Mouse (Mus musculus) lung, embryonic 14.5 days (tissue): Measurements from ENCODE around the gene Olfr1183. TPM values are rescaled to one million over a fixed set of nuclear protein-coding genes. Genes with fewer than 3 reads are reported as not detected.
"Not testable (repeated sequence)": the region's sequence is repeated elsewhere in the genome, so short reads cannot be mapped to it uniquely, and the experiment has no call there.

Experiments used
- ATAC-seq: fragments of 200-750 bp; cut with Nextera tagmentation; 2 replicates; pipeline ENCODE4 v1.8.0; 2017; ENCODE audit warnings: mild to moderate bottlenecking, moderate TSS enrichment, moderate library complexity; ENCODE audit not compliant: insufficient read depth
- DNase-seq: peaks from one replicate; pipeline ENCODE4 v3.0.0-alpha.2; 2015
- H3K27ac ChIP-seq: fragments of 300-500 bp; sonication (generic); 2 replicates; pipeline ENCODE4 v1.5.1; 2014; ENCODE audit warnings: low read depth, mild to moderate bottlenecking, moderate library complexity
- H3K27me3 ChIP-seq: fragments of 300-500 bp; sonication (generic); 2 replicates; pipeline ENCODE4 v1.6.1; 2014; ENCODE audit warnings: low read length, control low read depth; ENCODE audit not compliant: insufficient read depth
- H3K36me3 ChIP-seq: fragments of 300-500 bp; sonication (generic); 2 replicates; pipeline ENCODE4 v1.6.1; 2014; ENCODE audit warnings: control low read depth; ENCODE audit not compliant: insufficient read depth
- H3K4me1 ChIP-seq: fragments of 300-500 bp; sonication (generic); 2 replicates; pipeline ENCODE4 v1.6.1; 2014; ENCODE audit warnings: antibody characterized with exemption, control low read depth; ENCODE audit not compliant: insufficient read depth
- H3K4me2 ChIP-seq: fragments of 300-500 bp; sonication (generic); 2 replicates; pipeline ENCODE4 v1.6.1; 2014; ENCODE audit warnings: mild to moderate bottlenecking
- H3K4me3 ChIP-seq: fragments of 300-500 bp; sonication (generic); 2 replicates; pipeline ENCODE4 v1.5.1; 2014; ENCODE audit warnings: low read depth, low read length
- H3K9ac ChIP-seq: fragments of 300-500 bp; sonication (generic); 2 replicates; pipeline ENCODE4 v1.6.1; 2014
- H3K9me3 ChIP-seq: fragments of 300-500 bp; sonication (generic); 2 replicates; pipeline ENCODE4 v1.6.1; 2016; ENCODE audit warnings: low read depth, low read length, control low read depth
- CTCF ChIP-seq: IDR thresholded peaks from 2 replicates; pipeline ENCODE4 v1.5.1; 2016; ENCODE audit warnings: antibody characterized with exemption, low read depth
- WGBS: fragments of 180-500 bp; shearing (Covaris S2); extraction: QIAGEN DNeasy Blood & Tissue Kit; methylation state at CpG from one replicate; pipeline ENCODE4 v1.1.7; 2014; 5-methylcytosine and 5-hydroxymethylcytosine counted together
- polyA plus RNA-seq: library from polyadenylated mRNA; unstranded; fragments of >200 nt; fragmentation: Nextera tagmentation; extraction: Ambion mirVana; gene quantifications from 2 replicates; pipeline ENCODE4 v1.2.1, GENCODE M21; 2014

Olfr1183 gene
- not detected in 2 replicates for polyA plus RNA-seq

DNA sequence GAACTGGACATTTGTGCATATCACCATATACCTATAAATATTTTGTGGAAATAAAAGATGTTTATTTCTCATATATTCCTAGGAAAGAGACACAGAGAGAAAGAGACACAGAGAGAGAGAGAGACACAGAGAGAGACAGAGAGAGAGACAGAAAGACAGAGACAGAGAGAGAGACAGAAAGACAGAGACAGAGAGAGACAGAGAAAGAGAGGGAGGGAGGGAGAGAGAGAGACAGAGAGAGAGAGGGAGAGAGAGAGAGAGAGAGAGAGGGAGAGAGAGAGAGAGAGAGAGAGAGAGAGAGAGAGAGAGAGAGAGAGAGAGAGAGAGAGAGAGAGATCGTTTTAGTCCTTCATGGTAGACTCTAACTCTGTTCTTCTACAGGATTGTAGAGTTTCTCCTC is at the start of gene Olfr1183:
Olfr1183 (plus strand) TSS at position 301 of the 400 bp plus-strand sequence.
- WGBS = 65% methylated on average over 1 of the region's 1 CpGs
- not testable (repeated sequence) for H3K27me3 ChIP-seq, H3K4me1 ChIP-seq, H3K36me3 ChIP-seq, ATAC-seq, H3K9me3 ChIP-seq, H3K4me3 ChIP-seq, DNase-seq, H3K9ac ChIP-seq, H3K27ac ChIP-seq, H3K4me2 ChIP-seq

DNA sequence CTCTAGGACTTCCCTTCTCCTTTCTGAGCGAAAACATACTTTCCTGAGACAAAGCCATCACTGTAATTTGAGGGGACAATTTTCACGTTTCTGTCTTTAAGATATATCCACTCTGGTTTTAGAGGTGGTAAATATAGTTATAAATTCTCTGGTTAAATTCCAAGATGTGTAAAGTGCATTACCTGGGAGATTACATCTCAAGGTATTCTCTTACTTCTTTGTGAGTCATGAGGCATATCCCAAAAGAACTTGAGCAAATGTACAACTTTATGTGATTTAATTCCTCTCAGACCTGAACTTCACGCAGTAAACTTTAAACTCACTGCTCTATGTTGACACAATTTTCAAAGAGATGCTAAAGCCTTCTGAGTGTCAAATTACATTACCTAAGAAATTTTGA is 48.3 kb upstream of the Olfr1183 start, which contains the start of gene Olfr1179:
Olfr1179 (minus strand) TSS at position 101 of the 400 bp plus-strand sequence.
- no peak for TF ChIP-seq CTCF
- no peak for ATAC-seq
- 80% methylated on average over 3 of the region's 3 CpGs for WGBS
- no peaks in the 10 kb centered on the region for H3K4me1 ChIP-seq
- no peak within 1 kb of the TSS for H3K9ac ChIP-seq
- no peak within 1 kb of the TSS for H3K4me3 ChIP-seq
- H3K27me3 ChIP-seq = no peaks in the 10 kb centered on the region
- no peaks in the 10 kb centered on the region for H3K36me3 ChIP-seq
- H3K27ac ChIP-seq = no peak within 1 kb of the TSS
- DNase-seq = no peak
- no peaks in the 10 kb centered on the region for H3K9me3 ChIP-seq
- H3K4me2 ChIP-seq = no peak within 1 kb of the TSS

GRCm38 (mm10) chr2:88419051-88419450 is 35.6 kb upstream of the Olfr1183 start, which contains the start of gene Olfr1180:
TSS of gene Olfr1180 (minus strand) at chr2:88419151.
- no peak within 1 kb of the TSS for H3K4me2 ChIP-seq
- no peaks in the 10 kb centered on the region for H3K9me3 ChIP-seq
- H3K9ac ChIP-seq = no peak within 1 kb of the TSS
- 63% methylated on average over 2 of the region's 2 CpGs for WGBS
- no peak for TF ChIP-seq CTCF
- no peaks in the 10 kb centered on the region for H3K36me3 ChIP-seq
- no peak within 1 kb of the TSS for H3K27ac ChIP-seq
- DNase-seq = no peak
- no peaks in the 10 kb centered on the region for H3K27me3 ChIP-seq
- ATAC-seq = no peak
- no peak within 1 kb of the TSS for H3K4me3 ChIP-seq
- H3K4me1 ChIP-seq = no peaks in the 10 kb centered on the region

GRCm38 (mm10) chr2:88426071-88426470 is 28.6 kb upstream of the Olfr1183 start, which contains the start of gene Olfr1181:
TSS of gene Olfr1181 (minus strand) at chr2:88426171.
- DNase-seq = no peak
- Histone ChIP-seq H3K4me2 (no peak within 1 kb of the TSS), H3K4me1 (no peaks in the 10 kb centered on the region), H3K4me3 (no peak within 1 kb of the TSS), H3K36me3 (no peaks in the 10 kb centered on the region), H3K27me3 (no peaks in the 10 kb centered on the region), H3K27ac (no peak within 1 kb of the TSS), H3K9ac (no peak within 1 kb of the TSS), H3K9me3 (no peaks in the 10 kb centered on the region)
- no peak for ATAC-seq
- WGBS = 76% methylated on average over 1 of the region's 1 CpGs
- TF ChIP-seq CTCF = no peak

DNA sequence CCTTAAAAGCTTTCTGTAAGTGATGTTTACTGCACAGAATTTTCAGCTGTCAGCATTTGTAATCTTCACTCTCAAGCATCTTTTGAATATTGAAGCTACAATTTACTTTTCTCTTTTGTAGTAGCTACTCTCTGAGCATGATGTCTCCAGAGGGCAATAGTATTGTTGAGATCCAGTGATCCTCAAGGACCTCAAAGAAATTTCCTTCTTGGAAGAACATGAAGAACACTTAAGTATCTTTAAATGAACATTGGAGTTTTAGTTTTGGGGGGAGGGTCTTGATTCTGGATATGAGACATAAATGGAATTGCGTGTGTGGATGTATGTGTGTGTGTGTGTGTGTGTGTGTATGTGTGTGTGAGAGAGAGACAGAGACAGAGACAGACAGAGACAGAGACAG is 5.6 kb upstream of the Olfr1183 start, which contains the start of gene Gm13757:
Gm13757 (minus strand) TSS at position 101 of the 400 bp plus-strand sequence.
- Histone ChIP-seq H3K27ac (no peak within 1 kb of the TSS), H3K9ac (no peak within 1 kb of the TSS), H3K4me1 (no peaks in the 10 kb centered on the region), H3K9me3 (no peaks in the 10 kb centered on the region), H3K36me3 (no peaks in the 10 kb centered on the region), H3K4me2 (no peak within 1 kb of the TSS), H3K27me3 (no peaks in the 10 kb centered on the region), H3K4me3 (no peak within 1 kb of the TSS)
- 89% methylated on average over 1 of the region's 1 CpGs for WGBS
- no peak for DNase-seq
- no peak for TF ChIP-seq CTCF
- ATAC-seq = no peak

DNA sequence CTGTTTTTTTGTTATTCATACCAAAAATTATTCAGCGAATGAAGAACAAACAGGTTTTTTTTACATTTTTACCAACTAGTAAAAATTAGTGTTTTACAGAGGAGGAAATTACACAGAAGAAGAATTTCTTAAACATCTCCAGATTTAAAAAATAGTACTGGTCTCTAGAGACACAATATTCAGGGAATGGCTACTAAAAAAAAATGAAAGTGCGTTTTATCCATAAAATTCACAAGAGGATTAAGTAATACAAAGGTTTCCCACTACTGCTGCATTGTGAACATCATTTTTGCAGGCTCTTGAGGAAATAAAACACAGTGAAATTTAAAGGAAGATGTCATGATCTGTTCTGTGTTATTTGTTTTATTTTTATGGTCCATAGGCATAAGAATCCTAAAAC is 28.6 kb downstream of the Olfr1183 start, which contains the start of gene Olfr1184:
Olfr1184 (plus strand) TSS at position 301 of the 400 bp plus-strand sequence.
- H3K4me2 ChIP-seq = no peak within 1 kb of the TSS
- DNase-seq (no peak), ATAC-seq (no peak)
- H3K27me3 ChIP-seq = no peaks in the 10 kb centered on the region
- 79% methylated on average over 2 of the region's 2 CpGs for WGBS
- no peaks in the 10 kb centered on the region for H3K4me1 ChIP-seq
- TF ChIP-seq CTCF = no peak
- no peak within 1 kb of the TSS for H3K9ac ChIP-seq
- no peak within 1 kb of the TSS for H3K27ac ChIP-seq
- no peaks in the 10 kb centered on the region for H3K36me3 ChIP-seq
- H3K4me3 ChIP-seq = no peak within 1 kb of the TSS
- H3K9me3 ChIP-seq = no peaks in the 10 kb centered on the region

DNA sequence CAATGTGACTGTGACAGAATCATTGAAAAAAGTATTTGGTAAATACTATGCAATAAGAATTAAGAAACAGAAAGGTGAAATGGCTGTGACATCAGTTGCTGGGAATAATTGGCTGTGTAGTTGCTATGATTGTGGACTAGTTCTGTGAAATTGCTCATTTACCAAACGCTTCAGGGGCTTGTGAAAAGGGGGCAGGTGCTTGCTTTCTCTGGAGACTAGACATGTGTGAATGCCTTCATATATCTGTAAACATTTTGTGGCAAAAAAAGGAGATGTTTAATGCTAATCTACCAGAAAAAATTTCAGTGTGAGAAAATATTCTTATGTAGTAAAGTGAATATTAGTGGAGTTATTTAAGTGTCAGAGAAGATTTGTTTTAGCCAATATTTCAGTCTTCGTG is 38.4 kb downstream of the Olfr1183 start, which contains the start of gene Olfr1185-ps1:
Olfr1185-ps1 (plus strand) TSS at position 301 of the 400 bp plus-strand sequence.
- H3K9me3 ChIP-seq = no peaks in the 10 kb centered on the region
- H3K4me3 ChIP-seq = no peak within 1 kb of the TSS
- H3K36me3 ChIP-seq = no peaks in the 10 kb centered on the region
- ATAC-seq = no peak
- TF ChIP-seq CTCF = no peak
- no peak within 1 kb of the TSS for H3K9ac ChIP-seq
- no peak for DNase-seq
- 62% methylated on average over 2 of the region's 2 CpGs for WGBS
- H3K4me1 ChIP-seq = no peaks in the 10 kb centered on the region
- H3K27ac ChIP-seq = no peak within 1 kb of the TSS
- no peak within 1 kb of the TSS for H3K4me2 ChIP-seq
- H3K27me3 ChIP-seq = no peaks in the 10 kb centered on the region
